ENCODE assay signal across 13 mouse cellular contexts in genomic region chrX:12544417-12544816, GRCm38 (mm10).
"Had no signal": no experiment of that assay in that cellular context is flagged by ENCODE, and none has a peak within 500 bp of the region (broad histone marks: within the 10 kb centered on the region; RNA-seq: fewer than 3 reads in every experiment).

No protein-coding gene starts in this region.

- H3K9me3 ChIP-seq: limb, embryonic 12.5 days; liver, embryonic 15.5 days; lung, embryonic 15.5 days; midbrain, embryonic 12.5 days; neural tube, embryonic 15.5 days had no signal

- H3K36me3 ChIP-seq: limb, embryonic 12.5 days; liver, embryonic 15.5 days; lung, embryonic 15.5 days; midbrain, embryonic 12.5 days; neural tube, embryonic 15.5 days had no signal

- H3K27me3 ChIP-seq: liver, embryonic 15.5 days; lung, embryonic 15.5 days; midbrain, embryonic 12.5 days; neural tube, embryonic 15.5 days had no signal

- H3K4me2 ChIP-seq: limb, embryonic 12.5 days; liver, embryonic 15.5 days; lung, embryonic 15.5 days; midbrain, embryonic 12.5 days; neural tube, embryonic 15.5 days had no signal

- H3K9ac ChIP-seq: limb, embryonic 12.5 days; liver, embryonic 15.5 days; lung, embryonic 15.5 days; midbrain, embryonic 12.5 days; neural tube, embryonic 15.5 days had no signal

- H3K4me3 ChIP-seq: limb, embryonic 12.5 days; liver, embryonic 15.5 days; lung, embryonic 15.5 days; midbrain, embryonic 12.5 days; myocyte; neural tube, embryonic 15.5 days had no signal

- H3K27ac ChIP-seq: limb, embryonic 12.5 days; liver, embryonic 15.5 days; lung, embryonic 15.5 days; midbrain, embryonic 12.5 days; neural tube, embryonic 15.5 days had no signal

- H3K4me1 ChIP-seq: limb, embryonic 12.5 days; lung, embryonic 15.5 days; midbrain, embryonic 12.5 days; neural tube, embryonic 15.5 days had no signal

- DNase-seq: kidney, adult 11 months; kidney, adult 9 months; kidney, postnatal 14 days; layer of hippocampus, postnatal 36 days; liver; lung, postnatal 14 days; right cerebral cortex, adult 18-20 months had no signal
